Mouse (Mus musculus) ES-Bruce4 (cell line): ENCODE measurements at regions not wholly inside any gene's neighbourhood (a gene's known extent, or its start where the extent isn't known, plus 50 kb on each side); places are given as distances from the start of the nearest gene placed in this dataset.

Source experiments
- CTCF ChIP-seq: IDR thresholded peaks from one replicate; pipeline ENCODE4 v1.8.1; 2011; ENCODE audit warnings: low read depth, low read length
- POLR2A ChIP-seq: IDR thresholded peaks from one replicate; pipeline ENCODE4 v1.8.1; 2011; ENCODE audit warnings: low read length; ENCODE audit not compliant: insufficient read depth

DNA sequence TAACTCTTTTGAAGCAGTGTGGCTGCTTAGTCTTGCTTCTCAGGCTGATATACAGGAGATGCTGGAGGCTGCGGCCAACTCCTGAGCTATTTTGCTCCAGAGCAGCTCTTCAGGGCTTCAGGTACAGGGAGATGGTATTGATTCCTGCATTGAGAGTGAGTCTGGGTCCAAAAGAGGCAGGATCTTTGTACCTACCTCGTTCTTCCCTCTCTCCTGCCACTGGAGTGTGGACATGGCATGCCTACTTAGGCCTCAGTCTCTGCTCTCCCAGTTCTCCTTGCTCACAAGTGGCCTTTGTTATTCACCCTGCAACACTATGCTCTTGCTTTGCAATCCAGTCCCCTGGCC lies 284.8 kb downstream of the Bcl11a start:
- no peak for TF ChIP-seq CTCF
- TF ChIP-seq POLR2A = no peak
